Mouse (Mus musculus) liver, embryonic 12.5 days (tissue): Measurements from ENCODE around the gene Btbd9. TPM values are rescaled to one million over a fixed set of nuclear protein-coding genes. Genes with fewer than 3 reads are reported as not detected.

Source experiments
- ATAC-seq: fragments of 200-750 bp; cut with Nextera tagmentation; 2 replicates; pipeline ENCODE4 v1.8.0; 2017; ENCODE audit warnings: moderate number of reproducible peaks, mild to moderate bottlenecking, moderate library complexity
- H3K27ac ChIP-seq: fragments of 300-500 bp; sonication (generic); 2 replicates; pipeline ENCODE4 v1.5.1; 2016; ENCODE audit warnings: mild to moderate bottlenecking
- H3K27me3 ChIP-seq: fragments of 300-500 bp; sonication (generic); replicated peaks from 2 replicates; pipeline ENCODE4 v1.6.1; 2016; ENCODE audit warnings: mild to moderate bottlenecking, moderate library complexity
- H3K36me3 ChIP-seq: fragments of 300-500 bp; sonication (generic); 2 replicates; pipeline ENCODE4 v1.6.1; 2016; ENCODE audit warnings: mild to moderate bottlenecking, moderate library complexity
- H3K4me1 ChIP-seq: fragments of 300-500 bp; sonication (generic); 2 replicates; pipeline ENCODE4 v1.6.1; 2016
- H3K4me2 ChIP-seq: fragments of 300-500 bp; sonication (generic); 2 replicates; pipeline ENCODE4 v1.6.1; 2016; ENCODE audit warnings: mild to moderate bottlenecking, moderate library complexity
- H3K4me3 ChIP-seq: fragments of 300-500 bp; sonication (generic); 2 replicates; pipeline ENCODE4 v1.5.1; 2016; ENCODE audit warnings: mild to moderate bottlenecking, moderate library complexity
- H3K9ac ChIP-seq: fragments of 300-500 bp; sonication (generic); 2 replicates; pipeline ENCODE4 v1.6.1; 2016; ENCODE audit warnings: mild to moderate bottlenecking, moderate library complexity
- H3K9me3 ChIP-seq: fragments of 300-500 bp; sonication (generic); replicated peaks from 2 replicates; pipeline ENCODE4 v1.6.1; 2016; ENCODE audit warnings: mild to moderate bottlenecking, moderate library complexity
- WGBS: fragments of 180-500 bp; shearing (Covaris S2); methylation state at CpG from one replicate; pipeline ENCODE4 v1.1.7; 2016; ENCODE audit not compliant: insufficient replicate concordance; 5-methylcytosine and 5-hydroxymethylcytosine counted together
- polyA plus RNA-seq: library from polyadenylated mRNA; unstranded; fragments of >200 nt; fragmentation: Nextera tagmentation; extraction: Ambion mirVana; gene quantifications from 2 replicates; pipeline ENCODE4 v1.2.1, GENCODE M21; 2016

Gene Btbd9
- polyA plus RNA-seq, 1 experiment from 2014 or later, result 21.6 TPM

- no peak overlapping the region for H3K4me2 ChIP-seq
- no peak for ATAC-seq
- no peak overlapping the region for H3K27ac ChIP-seq
- no peaks in the 10 kb centered on the region for H3K36me3 ChIP-seq
- H3K4me1 ChIP-seq, result no peaks in the 10 kb centered on the region
- 69% methylated on average over 12 of the region's 12 CpGs for WGBS
- H3K27me3 ChIP-seq, result no peaks in the 10 kb centered on the region
- H3K9me3 ChIP-seq, result no peaks in the 10 kb centered on the region
- H3K9ac ChIP-seq, result no peak overlapping the region
- H3K4me3 ChIP-seq, result no peak overlapping the region
Observed at GRCm38 (mm10) chr17:30456293-30456692, 120.0 kb downstream of the Btbd9 start.

DNA sequence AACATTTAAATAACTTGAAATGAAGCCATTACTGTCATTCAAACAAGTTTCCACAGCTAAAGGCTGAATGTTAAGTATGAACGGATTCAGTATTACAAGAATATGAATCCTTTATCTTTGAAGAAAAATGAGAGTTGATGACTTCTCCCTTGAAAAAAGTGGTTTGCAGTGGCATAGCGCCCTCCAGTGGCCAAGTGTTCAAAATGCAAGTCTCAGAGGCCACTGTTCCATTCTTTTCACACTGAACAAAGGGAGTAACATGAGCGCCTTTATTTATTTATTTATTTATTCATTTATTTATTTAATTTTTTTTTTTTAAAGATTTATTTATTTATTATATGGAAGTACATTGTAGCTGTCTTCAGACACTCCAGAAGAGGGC, 121.4 kb downstream of the Btbd9 start:
- Histone ChIP-seq H3K27me3 (no peaks in the 10 kb centered on the region), H3K9me3 (no peaks in the 10 kb centered on the region), H3K36me3 (no peaks in the 10 kb centered on the region), H3K4me2 (no peak overlapping the region), H3K27ac (no peak overlapping the region), H3K9ac (no peak overlapping the region), H3K4me3 (no peak overlapping the region), H3K4me1 (no peaks in the 10 kb centered on the region)
- no peak for ATAC-seq
- 21% methylated on average over 3 of the region's 3 CpGs for WGBS

DNA sequence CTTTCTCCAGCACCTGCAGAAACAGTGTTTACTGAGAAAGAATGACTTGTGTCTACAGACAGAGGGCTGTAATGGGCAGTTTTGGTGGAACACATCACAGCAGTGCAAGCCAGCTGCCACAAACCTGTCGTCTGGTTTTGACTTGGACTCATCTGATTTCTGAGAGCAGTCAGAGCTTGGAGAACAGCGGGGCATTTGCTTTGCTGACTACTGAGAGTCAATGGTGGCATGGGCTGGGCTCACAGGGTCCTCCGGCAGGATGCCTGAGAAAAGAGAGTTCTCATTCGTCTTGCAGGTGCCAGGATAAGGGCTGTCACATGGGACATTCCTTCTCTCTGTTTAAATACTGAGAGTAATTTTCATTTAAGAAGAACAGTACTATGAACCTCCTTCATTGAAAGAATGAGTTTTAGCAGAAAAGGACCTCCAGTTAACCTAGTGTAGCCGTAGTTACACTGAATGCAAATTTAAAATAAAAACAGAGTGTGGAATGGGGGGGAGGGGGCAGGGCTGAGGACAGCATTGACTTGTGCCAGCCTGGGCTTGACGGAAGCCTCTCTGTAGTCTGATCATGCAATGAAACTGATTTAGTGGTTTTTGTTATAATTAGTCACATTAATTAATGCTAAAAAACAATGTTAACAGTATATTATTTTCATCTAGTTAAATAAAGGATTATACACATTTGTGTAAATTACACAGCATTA, 122.0 kb downstream of the Btbd9 start:
- no peaks in the 10 kb centered on the region for H3K4me1 ChIP-seq
- no peak overlapping the region for H3K27ac ChIP-seq
- no peaks in the 10 kb centered on the region for H3K27me3 ChIP-seq
- H3K9ac ChIP-seq, result no peak overlapping the region
- H3K4me2 ChIP-seq, result no peak overlapping the region
- H3K36me3 ChIP-seq, result no peaks in the 10 kb centered on the region
- no peak for ATAC-seq
- H3K4me3 ChIP-seq, result no peak overlapping the region
- H3K9me3 ChIP-seq, result no peaks in the 10 kb centered on the region
- 70% methylated on average over 6 of the region's 6 CpGs for WGBS

DNA sequence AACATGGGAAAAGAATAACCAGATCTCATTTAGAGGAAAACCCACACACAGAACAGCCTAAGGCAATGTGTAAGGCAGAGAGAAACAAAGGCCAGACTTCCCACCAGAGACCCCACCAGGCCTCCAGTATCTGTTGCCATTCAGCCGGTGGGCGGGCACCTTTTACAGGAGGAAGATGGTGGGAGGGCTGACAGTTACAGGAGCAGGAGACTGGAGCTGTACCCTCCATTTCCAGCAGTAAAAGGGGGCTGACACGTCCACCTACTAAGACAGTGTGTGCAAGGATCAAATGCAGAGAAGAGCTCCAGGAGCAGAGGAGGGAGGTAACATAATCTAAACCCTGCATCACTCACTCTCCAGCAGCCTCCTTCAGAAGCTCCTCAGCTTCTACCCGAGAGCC, 123.0 kb downstream of the Btbd9 start:
- Histone ChIP-seq H3K9me3 (no peaks in the 10 kb centered on the region), H3K27me3 (no peaks in the 10 kb centered on the region), H3K4me2 (no peak overlapping the region), H3K27ac (no peak overlapping the region), H3K4me3 (no peak overlapping the region), H3K36me3 (no peaks in the 10 kb centered on the region), H3K9ac (no peak overlapping the region), H3K4me1 (no peaks in the 10 kb centered on the region)
- no peak for ATAC-seq
- WGBS, result 72% methylated on average over 4 of the region's 4 CpGs

DNA sequence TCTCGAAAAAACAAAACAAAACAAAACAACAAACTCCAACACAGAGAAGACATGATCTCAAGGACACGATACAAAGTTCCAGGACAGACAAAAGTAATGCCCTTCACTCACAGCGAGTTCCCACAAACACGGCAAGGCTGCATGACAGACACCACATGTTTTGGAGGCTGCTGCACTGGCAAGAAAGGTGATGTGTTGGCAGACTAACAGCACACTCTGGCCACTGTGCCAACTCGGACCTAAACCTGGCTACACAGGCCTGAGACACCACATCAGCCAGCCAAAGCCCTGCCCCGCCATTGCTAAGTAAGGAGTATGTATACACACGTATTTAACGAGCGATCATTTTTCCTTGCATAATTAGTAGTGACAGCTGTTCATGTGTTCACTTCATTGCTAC, 123.9 kb downstream of the Btbd9 start:
- no peaks in the 10 kb centered on the region for H3K4me1 ChIP-seq

DNA sequence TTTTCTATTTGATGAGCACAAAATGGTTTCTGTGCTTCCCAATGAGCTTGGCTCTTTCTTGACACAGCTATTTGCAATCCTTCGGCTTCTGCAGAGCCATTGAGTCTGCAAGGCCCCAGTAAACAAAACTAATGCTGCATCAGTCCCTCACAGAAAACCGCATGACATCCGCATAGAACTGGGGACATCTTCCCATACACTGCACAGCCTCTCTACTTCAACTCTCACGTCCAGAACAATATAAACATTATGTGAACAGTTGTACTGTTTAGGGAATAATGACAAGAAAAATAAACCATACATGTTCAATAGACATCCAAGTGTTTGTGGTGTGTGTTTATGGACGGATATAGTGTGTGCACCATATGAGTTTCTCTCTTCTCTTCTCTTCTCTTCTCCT, 127.7 kb downstream of the Btbd9 start:
- no peaks in the 10 kb centered on the region for H3K27me3 ChIP-seq
- no peaks in the 10 kb centered on the region for H3K9me3 ChIP-seq
- no peak for ATAC-seq
- H3K27ac ChIP-seq, result no peak overlapping the region
- 77% methylated on average over 5 of the region's 5 CpGs for WGBS
- H3K4me2 ChIP-seq, result no peak overlapping the region
- peaks cover 11% of the 10 kb centered on the region; the same call in 1 of the 2 replicates for H3K36me3 ChIP-seq
- H3K9ac ChIP-seq, result no peak overlapping the region
- no peaks in the 10 kb centered on the region for H3K4me1 ChIP-seq
- H3K4me3 ChIP-seq, result no peak overlapping the region

More for the DNA sequence above, 123.9 kb downstream of the Btbd9 start:
- Histone ChIP-seq H3K9ac (no peak overlapping the region), H3K27ac (no peak overlapping the region), H3K9me3 (no peaks in the 10 kb centered on the region), H3K36me3 (no peaks in the 10 kb centered on the region), H3K27me3 (no peaks in the 10 kb centered on the region), H3K4me3 (no peak overlapping the region), H3K4me2 (no peak overlapping the region)
- WGBS, result 76% methylated on average over 9 of the region's 9 CpGs
- ATAC-seq, result no peak

DNA sequence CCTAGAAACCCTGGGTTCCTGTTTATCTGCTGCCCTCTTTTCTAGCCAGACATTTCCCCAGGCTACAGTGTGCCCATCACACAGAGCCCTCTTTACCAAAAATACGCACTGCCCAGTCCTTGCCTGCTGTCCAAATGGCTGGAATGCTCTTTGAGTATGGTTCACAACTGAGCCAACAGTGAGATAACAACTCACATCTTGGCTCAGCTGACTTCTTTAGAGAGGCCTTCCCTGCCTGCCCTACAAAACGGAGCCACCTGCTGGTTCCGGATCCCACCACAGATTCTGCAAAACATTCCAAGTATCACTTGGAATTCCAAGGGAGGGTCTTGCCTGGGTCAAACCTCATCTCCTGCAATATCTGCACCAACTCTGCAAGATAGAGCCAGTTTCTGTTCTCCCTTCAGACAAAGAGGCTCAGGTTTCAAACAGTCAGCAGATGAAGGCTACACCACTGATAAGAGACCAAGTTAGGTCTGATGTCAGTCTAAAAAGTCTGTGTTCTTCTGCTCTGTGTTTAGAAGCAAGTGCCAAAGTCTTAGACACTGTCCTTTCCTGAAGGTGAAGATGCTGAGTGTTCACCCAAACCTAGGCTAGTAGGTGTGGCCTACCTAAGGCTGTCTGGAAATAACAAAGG, 130.4 kb downstream of the Btbd9 start:
- ATAC-seq, result no peak
- no peaks in the 10 kb centered on the region for H3K4me1 ChIP-seq
- no peak overlapping the region for H3K4me3 ChIP-seq

DNA sequence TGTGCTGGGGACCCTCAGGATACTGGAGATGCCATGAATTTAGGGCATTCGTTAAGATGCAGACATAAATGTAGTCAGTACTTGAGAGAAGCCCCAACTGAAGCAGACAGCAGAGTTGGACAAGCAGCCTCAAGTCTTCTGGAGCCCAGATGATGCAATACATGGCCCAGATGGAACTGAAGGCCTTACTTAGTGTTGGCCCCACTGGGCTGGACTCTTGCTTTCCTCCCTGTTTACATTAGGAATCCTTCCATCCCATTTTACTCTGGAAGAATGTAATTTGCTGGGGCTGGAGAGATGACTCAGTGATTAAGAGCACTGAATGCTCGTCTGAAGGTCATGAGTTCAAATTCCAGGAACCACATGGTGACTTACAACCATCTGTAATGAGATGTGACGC, 136.6 kb downstream of the Btbd9 start:
- no peak for ATAC-seq
- no peak overlapping the region for H3K27ac ChIP-seq
- peaks cover 17% of the 10 kb centered on the region for H3K4me1 ChIP-seq
- no peaks in the 10 kb centered on the region for H3K9me3 ChIP-seq
- no peak overlapping the region for H3K4me2 ChIP-seq
- H3K4me3 ChIP-seq, result no peak overlapping the region
- peaks cover 10% of the 10 kb centered on the region; the same call in 1 of the 2 replicates for H3K36me3 ChIP-seq
- H3K27me3 ChIP-seq, result no peaks in the 10 kb centered on the region
- 65% methylated on average over 3 of the region's 3 CpGs for WGBS
- no peak overlapping the region for H3K9ac ChIP-seq

More for the DNA sequence above, 130.4 kb downstream of the Btbd9 start:
- H3K27ac ChIP-seq, result no peak overlapping the region
- H3K36me3 ChIP-seq, result peaks cover 11% of the 10 kb centered on the region; the same call in 1 of the 2 replicates
- no peak overlapping the region for H3K9ac ChIP-seq
- H3K27me3 ChIP-seq, result no peaks in the 10 kb centered on the region
- H3K4me2 ChIP-seq, result no peak overlapping the region
- 79% methylated on average over 3 of the region's 3 CpGs for WGBS
- H3K9me3 ChIP-seq, result no peaks in the 10 kb centered on the region

DNA sequence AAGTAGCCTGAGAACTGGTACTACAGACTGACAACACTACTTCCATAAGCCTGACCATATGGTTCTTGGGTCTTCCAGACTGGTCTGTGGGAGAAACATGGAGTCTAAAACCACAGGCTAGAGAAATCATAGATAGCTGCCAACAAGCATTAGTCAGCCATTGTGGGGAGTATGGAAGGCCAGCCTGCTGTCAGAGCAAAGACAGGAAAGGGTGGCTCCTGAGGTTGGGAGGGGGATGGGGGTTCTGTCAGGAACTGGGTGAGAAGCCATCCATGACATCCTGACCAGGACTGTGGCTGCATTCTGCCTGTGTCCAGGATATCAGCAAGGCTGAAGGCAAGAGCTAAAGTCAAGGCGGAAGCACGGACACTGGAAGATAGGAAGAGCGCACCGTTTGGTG, 137.5 kb downstream of the Btbd9 start:
- Histone ChIP-seq H3K36me3 (peaks cover under 1% of the 10 kb centered on the region; the same call in 1 of the 2 replicates), H3K4me3 (no peak overlapping the region), H3K27ac (no peak overlapping the region), H3K4me1 (peaks cover 17% of the 10 kb centered on the region), H3K27me3 (no peaks in the 10 kb centered on the region), H3K9ac (no peak overlapping the region), H3K9me3 (no peaks in the 10 kb centered on the region), H3K4me2 (no peak overlapping the region)
- ATAC-seq, result 0 out of 2 replicates have a peak, but pooled peaks have one; percentile 32
- WGBS, result 46% methylated on average over 4 of the region's 4 CpGs

GRCm38 (mm10) chr17:30436021-30436461, 140.2 kb downstream of the Btbd9 start:
- Histone ChIP-seq H3K4me2 (no peak overlapping the region), H3K4me1 (peaks cover 18% of the 10 kb centered on the region), H3K27ac (no peak overlapping the region), H3K9me3 (no peaks in the 10 kb centered on the region), H3K36me3 (no peaks in the 10 kb centered on the region), H3K9ac (no peak overlapping the region), H3K4me3 (no peak overlapping the region), H3K27me3 (no peaks in the 10 kb centered on the region)
- WGBS, result 49% methylated on average over 5 of the region's 5 CpGs
- ATAC-seq, result no peak

GRCm38 (mm10) chr17:30435478-30435877, 140.8 kb downstream of the Btbd9 start:
- Histone ChIP-seq H3K4me3 (no peak overlapping the region), H3K9me3 (no peaks in the 10 kb centered on the region), H3K36me3 (no peaks in the 10 kb centered on the region), H3K9ac (no peak overlapping the region), H3K27ac (no peak overlapping the region), H3K4me2 (no peak overlapping the region), H3K4me1 (peaks cover 20% of the 10 kb centered on the region), H3K27me3 (no peaks in the 10 kb centered on the region)
- ATAC-seq, result no peak
- WGBS, result 64% methylated on average over 7 of the region's 7 CpGs

DNA sequence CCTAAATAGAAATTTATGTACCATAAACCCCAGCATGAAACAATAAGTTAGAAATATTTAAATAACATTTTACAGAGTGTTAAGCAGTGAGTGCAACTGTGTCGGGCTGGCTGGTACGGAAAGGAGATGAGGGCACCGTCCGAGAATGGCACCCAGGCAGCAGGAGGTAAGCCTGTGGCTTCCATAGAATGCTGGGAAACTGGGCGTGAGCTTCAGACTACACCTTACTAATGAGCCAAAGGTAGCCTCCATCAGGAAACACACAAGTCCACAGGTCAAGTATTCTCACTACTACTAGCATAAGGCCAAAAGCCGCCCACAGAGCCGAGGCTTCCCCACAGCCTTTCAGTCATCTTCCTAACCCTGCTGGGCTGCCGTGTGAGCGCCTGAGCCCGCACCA, 144.2 kb downstream of the Btbd9 start:
- no peak overlapping the region for H3K4me2 ChIP-seq
- H3K9ac ChIP-seq, result no peak overlapping the region
- H3K9me3 ChIP-seq, result no peaks in the 10 kb centered on the region
- H3K4me1 ChIP-seq, result peaks cover 14% of the 10 kb centered on the region
- ATAC-seq, result no peak
- H3K4me3 ChIP-seq, result no peak overlapping the region
- no peak overlapping the region for H3K27ac ChIP-seq
- no peaks in the 10 kb centered on the region for H3K36me3 ChIP-seq
- 81% methylated on average over 10 of the region's 10 CpGs for WGBS
- no peaks in the 10 kb centered on the region for H3K27me3 ChIP-seq
